In the genomic region with DNA sequence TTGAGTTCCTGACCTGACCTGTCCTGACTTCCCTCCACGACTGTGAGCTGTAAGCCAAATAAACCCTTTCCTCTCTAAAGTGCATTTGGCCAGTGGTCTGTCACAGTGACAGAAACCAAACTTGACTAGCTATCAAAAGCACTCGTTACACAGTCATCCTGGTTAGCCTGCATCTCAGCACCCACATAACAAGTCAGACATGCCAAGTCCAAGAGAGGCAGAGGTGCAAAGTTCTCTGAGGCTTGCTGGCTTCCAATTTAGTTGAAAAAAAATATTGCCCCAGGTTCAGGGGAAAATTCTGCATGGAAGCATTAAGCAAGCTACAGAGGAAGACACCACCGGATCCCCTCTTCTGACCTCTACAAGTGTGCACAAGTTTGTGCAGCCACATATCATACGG, we compare ENCODE assay signal across 19 mouse cellular contexts.
"Had no signal": no experiment of that assay in that cellular context is flagged by ENCODE, and none has a peak within 500 bp of the region (broad histone marks: within the 10 kb centered on the region; RNA-seq: fewer than 3 reads in every experiment).

No protein-coding gene starts in this region.

- H3K9me3 ChIP-seq: lung, embryonic 15.5 days; midbrain, embryonic 10.5 days; midbrain, embryonic 12.5 days; neural tube, embryonic 13.5 days; neural tube, embryonic 15.5 days; stomach, embryonic 15.5 days had no signal

- H3K36me3 ChIP-seq: lung, embryonic 15.5 days; midbrain, embryonic 10.5 days; midbrain, embryonic 12.5 days; neural tube, embryonic 13.5 days; neural tube, embryonic 15.5 days; stomach, embryonic 15.5 days had no signal

- H3K27me3 ChIP-seq: lung, embryonic 15.5 days; midbrain, embryonic 12.5 days; neural tube, embryonic 13.5 days; neural tube, embryonic 15.5 days; stomach, embryonic 15.5 days had no signal

- ATAC-seq: midbrain, embryonic 16.5 days had no signal

- H3K4me2 ChIP-seq: lung, embryonic 15.5 days; midbrain, embryonic 12.5 days; neural tube, embryonic 13.5 days; neural tube, embryonic 15.5 days; stomach, embryonic 15.5 days had no signal

- DNase-seq: lung, adult 2 months; lung, postnatal 14 days; lung, postnatal 36 days; midbrain, embryonic 14.5 days; retina, postnatal 1 day; right cerebral cortex, adult 18-20 months; right cerebral cortex, postnatal 25 days; right cerebral cortex, postnatal 4 days; thymus, adult 2 months; thymus, postnatal 25 days; thymus, postnatal 4 days had no signal

- H3K27ac ChIP-seq: lung, embryonic 15.5 days; midbrain, embryonic 10.5 days; midbrain, embryonic 12.5 days; neural tube, embryonic 13.5 days; neural tube, embryonic 15.5 days; stomach, embryonic 15.5 days had no signal

- H3K9ac ChIP-seq: lung, embryonic 15.5 days; midbrain, embryonic 12.5 days; neural tube, embryonic 13.5 days; neural tube, embryonic 15.5 days; stomach, embryonic 15.5 days had no signal

- H3K4me1 ChIP-seq: midbrain, embryonic 10.5 days; midbrain, embryonic 12.5 days; neural tube, embryonic 13.5 days; neural tube, embryonic 15.5 days; stomach, embryonic 15.5 days had no signal

- H3K4me3 ChIP-seq: lung, embryonic 15.5 days; midbrain, embryonic 10.5 days; midbrain, embryonic 12.5 days; myocyte; neural tube, embryonic 13.5 days; neural tube, embryonic 15.5 days; stomach, embryonic 15.5 days had no signal
